Mouse (Mus musculus) MEL (cell line): ENCODE measurements around the gene Slc25a20. TPM values are rescaled to one million over a fixed set of nuclear protein-coding genes. Genes with fewer than 3 reads are reported as not detected.

ENCODE experiments used
- DNase-seq: peaks from one replicate; pipeline ENCODE4 v3.0.0; 2011; ENCODE audit warnings: low read depth, low spot score
- H3K27ac ChIP-seq: 2 replicates; pipeline ENCODE4 v1.5.1; 2012; ENCODE audit warnings: low read depth, mild to moderate bottlenecking, control low read depth, low read length, moderate library complexity; ENCODE audit not compliant: control insufficient read depth
- H3K27me3 ChIP-seq, 2 experiments: fragments of 150-350 bp in 1 of 2; sonication (generic) in 1 of 2; 2 replicates each; pipeline ENCODE4 v1.6.1; 2012; ENCODE audit warnings: low read length in 2 of 2, mild to moderate bottlenecking in 2 of 2, improper control_type of control experiment in 1 of 2, moderate library complexity in 1 of 2; ENCODE audit not compliant: insufficient read depth in 2 of 2, control insufficient read depth in 1 of 2
- H3K36me3 ChIP-seq, 2 experiments: 2 replicates each; pipeline ENCODE4 v1.6.1; 2012 to 2014; ENCODE audit warnings: low read length in 2 of 2, improper control_type of control experiment in 1 of 2, inconsistent platforms in 1 of 2, mild to moderate bottlenecking in 1 of 2; ENCODE audit not compliant: insufficient read depth in 2 of 2, control insufficient read depth in 1 of 2
- H3K4me1 ChIP-seq, 2 experiments: fragments of 150-350 bp in 1 of 2; sonication (generic) in 1 of 2; 2 replicates each; pipeline ENCODE4 v1.6.1; 2012; ENCODE audit warnings: low read length in 2 of 2, improper control_type of control experiment in 1 of 2, mild to moderate bottlenecking in 1 of 2; ENCODE audit not compliant: insufficient read depth in 2 of 2, control insufficient read depth in 1 of 2
- H3K4me3 ChIP-seq, 2 experiments: fragments of 150-350 bp in 1 of 2; sonication (generic) in 1 of 2; 2 replicates each; pipeline ENCODE4 v1.5.1; 2012; ENCODE audit warnings: low read depth in 2 of 2, low read length in 2 of 2, mild to moderate bottlenecking in 2 of 2, moderate library complexity in 2 of 2, control low read depth in 1 of 2, improper control_type of control experiment in 1 of 2; ENCODE audit not compliant: control insufficient read depth in 1 of 2, insufficient read depth in 1 of 2
- H3K79me2 ChIP-seq: 2 replicates; pipeline ENCODE4 v1.6.1; 2012; ENCODE audit warnings: mild to moderate bottlenecking, low read length, moderate library complexity; ENCODE audit not compliant: control insufficient read depth, poor library complexity, insufficient read depth
- H3K9ac ChIP-seq: 2 replicates; pipeline ENCODE4 v1.6.1; 2012; ENCODE audit warnings: low read depth, mild to moderate bottlenecking, control low read depth, low read length, moderate library complexity; ENCODE audit not compliant: control insufficient read depth, poor library complexity, severe bottlenecking
- H3K9me3 ChIP-seq: fragments of 150-350 bp; sonication (generic); replicated peaks from 2 replicates; pipeline ENCODE4 v1.6.1; 2012; ENCODE audit warnings: mild to moderate bottlenecking, low read length, improper control_type of control experiment, moderate library complexity; ENCODE audit not compliant: insufficient read depth
- BHLHE40 ChIP-seq: IDR thresholded peaks from 2 replicates; pipeline ENCODE4 v1.6.1; 2012; ENCODE audit warnings: low read depth, mild to moderate bottlenecking, inconsistent platforms, low read length, improper control_type of control experiment, borderline replicate concordance
- CTCF ChIP-seq, 3 experiments: IDR thresholded peaks in 2 of 3; conservative IDR thresholded peaks in 1 of 3; 2 replicates each; pipeline ENCODE4 v1.5.1; 2011 to 2012; ENCODE audit warnings: low read length in 3 of 3, low read depth in 2 of 3, mild to moderate bottlenecking in 2 of 3, improper control_type of control experiment in 1 of 3, inconsistent platforms in 1 of 3, mixed read lengths in 1 of 3, moderate library complexity in 1 of 3; ENCODE audit not compliant: control insufficient read depth in 1 of 3, insufficient read depth in 1 of 3, poor library complexity in 1 of 3, severe bottlenecking in 1 of 3
- ELF1 ChIP-seq: IDR thresholded peaks from 2 replicates; pipeline ENCODE4 v1.6.1; 2014; ENCODE audit warnings: low read depth, mild to moderate bottlenecking, inconsistent platforms, low read length, improper control_type of control experiment, moderate library complexity
- EP300 ChIP-seq, 2 experiments: IDR thresholded peaks; 2 replicates each; pipeline ENCODE4 v1.6.1; 2011; ENCODE audit warnings: improper control_type of control experiment in 2 of 2, low read length in 2 of 2, low read depth in 1 of 2, mild to moderate bottlenecking in 1 of 2
- JUND ChIP-seq: IDR thresholded peaks from 2 replicates; pipeline ENCODE4 v1.6.1; 2011; ENCODE audit warnings: low read depth, mild to moderate bottlenecking, improper control_type of control experiment, low read length
- KAT2A ChIP-seq: conservative IDR thresholded peaks from 2 replicates; pipeline ENCODE4 v1.6.1; 2012; ENCODE audit warnings: low read depth, low read length, improper control_type of control experiment, inconsistent platforms
- MAX ChIP-seq: IDR thresholded peaks from 2 replicates; pipeline ENCODE4 v1.6.1; 2011; ENCODE audit warnings: low read length, improper control_type of control experiment
- MAZ ChIP-seq: IDR thresholded peaks from 2 replicates; pipeline ENCODE4 v1.6.1; 2012; ENCODE audit warnings: low read depth, mild to moderate bottlenecking, inconsistent platforms, low read length, improper control_type of control experiment
- MXI1 ChIP-seq: IDR thresholded peaks from 2 replicates; pipeline ENCODE4 v1.6.1; 2011; ENCODE audit warnings: mild to moderate bottlenecking, low read depth, low read length, improper control_type of control experiment
- MYB ChIP-seq: IDR thresholded peaks from 2 replicates; pipeline ENCODE4 v1.6.1; 2011; ENCODE audit warnings: mild to moderate bottlenecking, low read depth, low read length, improper control_type of control experiment
- NELFE ChIP-seq: IDR thresholded peaks from 2 replicates; pipeline ENCODE4 v1.6.1; 2011; ENCODE audit warnings: low read depth, low read length, improper control_type of control experiment
- POLR2AphosphoS2 ChIP-seq: IDR thresholded peaks from 2 replicates; pipeline ENCODE4 v1.6.1; 2011; ENCODE audit warnings: low read length, improper control_type of control experiment
- RCOR1 ChIP-seq: IDR thresholded peaks from 2 replicates; pipeline ENCODE4 v1.6.1; 2012; ENCODE audit warnings: low read depth, mild to moderate bottlenecking, inconsistent platforms, low read length, improper control_type of control experiment
- SIN3A ChIP-seq: IDR thresholded peaks from 2 replicates; pipeline ENCODE4 v1.6.1; 2012; ENCODE audit warnings: low read length, improper control_type of control experiment, inconsistent platforms
- TBP ChIP-seq: IDR thresholded peaks from 2 replicates; pipeline ENCODE4 v1.8.0; 2011; ENCODE audit warnings: low read depth, low read length, improper control_type of control experiment
- UBTF ChIP-seq: IDR thresholded peaks from 2 replicates; pipeline ENCODE4 v1.6.1; 2012; ENCODE audit warnings: low read depth, mild to moderate bottlenecking, inconsistent platforms, low read length, improper control_type of control experiment, moderate library complexity, borderline replicate concordance; ENCODE audit not compliant: insufficient read depth
- USF2 ChIP-seq, 2 experiments: IDR thresholded peaks; 2 replicates each; pipeline ENCODE4 v1.6.1; 2011 to 2012; ENCODE audit warnings: improper control_type of control experiment in 2 of 2, low read length in 2 of 2, borderline replicate concordance in 1 of 2, inconsistent platforms in 1 of 2, low read depth in 1 of 2, mild to moderate bottlenecking in 1 of 2; ENCODE audit not compliant: insufficient read depth in 1 of 2
- ZC3H11A ChIP-seq: IDR thresholded peaks from 2 replicates; pipeline ENCODE4 v1.6.1; 2012; ENCODE audit warnings: low read depth, mild to moderate bottlenecking, inconsistent platforms, low read length, improper control_type of control experiment
- ZKSCAN1 ChIP-seq: IDR thresholded peaks from 2 replicates; pipeline ENCODE4 v1.6.1; 2012; ENCODE audit warnings: low read depth, mild to moderate bottlenecking, inconsistent platforms, low read length, improper control_type of control experiment, moderate library complexity
- ZNF384 ChIP-seq: IDR thresholded peaks from 2 replicates; pipeline ENCODE4 v1.6.1; 2012; ENCODE audit warnings: low read depth, mild to moderate bottlenecking, inconsistent platforms, low read length, improper control_type of control experiment
- polyA plus RNA-seq, 2 experiments: library from polyadenylated mRNA; stranded (reverse) in 1 of 2; unstranded in 1 of 2; fragments of >175 nt in 1 of 2; fragments of >200 nt in 1 of 2; gene quantifications; 2 replicates each; pipeline versions ENCODE4 v1.2.1 to v1.2.4; 2012; ENCODE audit warnings: low replicate concordance in 2 of 2, low read depth in 1 of 2; ENCODE audit not compliant: insufficient read length in 2 of 2, insufficient read depth in 1 of 2, missing spikeins in 1 of 2
- total RNA-seq: library from RNA; depleted of rRNA; stranded (reverse); fragments of 300-350 nt; gene quantifications from 2 replicates; pipeline ENCODE4 v1.2.3, GENCODE M21; 2012

Slc25a20 gene
- total and polyA plus RNA-seq, 3 experiments = 19.3 to 24.1 TPM; not detected in 1

DNA sequence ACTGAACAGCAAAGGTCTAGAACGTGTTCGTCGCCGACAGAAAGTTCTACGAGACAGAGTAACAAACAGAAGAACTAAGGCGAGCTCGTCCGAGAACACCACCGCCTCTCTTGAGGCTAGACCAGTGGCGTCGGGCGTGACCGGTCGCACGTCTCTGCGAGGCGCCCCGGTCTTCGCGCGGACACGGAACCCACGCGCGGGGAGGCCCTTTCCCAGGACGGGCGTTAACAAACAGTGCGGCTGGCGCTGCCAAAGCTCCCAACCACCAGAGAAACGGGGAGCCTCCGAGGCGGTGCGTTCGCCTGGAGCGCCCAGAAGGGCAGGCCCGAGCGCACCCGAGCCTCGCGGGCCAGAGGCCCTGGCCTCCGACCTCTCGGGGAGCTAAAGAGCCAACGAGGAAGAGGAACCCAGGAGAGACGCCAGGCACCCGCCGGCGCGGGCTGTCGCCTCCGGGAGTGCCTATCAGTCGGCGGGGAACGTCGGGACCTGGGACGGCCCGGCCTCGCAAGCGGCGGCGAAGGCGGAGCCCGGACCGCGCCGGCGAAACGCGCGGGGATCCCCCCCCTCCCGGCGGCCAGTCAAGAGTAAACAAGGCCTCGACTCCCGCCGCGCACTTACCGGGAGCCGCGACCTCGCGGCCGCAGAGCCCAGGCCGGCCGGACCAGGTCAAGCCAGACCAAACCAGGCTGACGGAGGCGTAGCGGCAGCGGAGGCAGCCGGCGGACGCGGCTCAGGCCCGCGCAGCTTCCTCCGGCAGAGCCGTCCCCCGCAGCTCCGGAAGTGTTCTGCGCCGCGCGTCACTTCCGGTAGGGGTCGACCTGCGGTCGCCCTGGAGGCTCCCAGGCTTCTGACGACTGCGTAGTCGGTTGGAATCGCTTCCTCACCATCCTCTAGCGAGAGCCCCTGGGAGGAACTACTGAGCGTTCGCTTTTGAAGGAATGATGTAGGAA lies 13.0 kb upstream of the Slc25a20 start, which contains the start of gene Arih2 (continued):
- no peak for TF ChIP-seq BHLHE40
- TF ChIP-seq ELF1 = peak; percentile 64
- TF ChIP-seq KAT2A = peak; percentile 70; the same call in 1 of the 2 replicates
- TF ChIP-seq TBP = peak; percentile 84
- no peak for TF ChIP-seq ZKSCAN1
- no peak for TF ChIP-seq JUND
- no peak for TF ChIP-seq CTCF (IDR thresholded peaks at IDR 0.05 in 2 of 3, conservative IDR thresholded peaks at IDR 0.05 in 1 of 3; ENCODE audit: control insufficient read depth in 1 of 3, insufficient read depth in 1 of 3, low read depth in 2 of 3, low read length in 3 of 3, poor library complexity in 1 of 3, severe bottlenecking in 1 of 3)
- TF ChIP-seq MYB = no peak
- TF ChIP-seq EP300 (IDR thresholded peaks at IDR 0.05; ENCODE audit: low read depth in 1 of 2, low read length in 2 of 2) = peak in 1 of 2 experiments; percentile 16; a peak in 1 of 4 replicates
- peak; percentile 84 for TF ChIP-seq MAZ
- TF ChIP-seq USF2 (IDR thresholded peaks at IDR 0.05; ENCODE audit: borderline replicate concordance in 1 of 2, insufficient read depth in 1 of 2, low read depth in 1 of 2, low read length in 2 of 2) = no peak

DNA sequence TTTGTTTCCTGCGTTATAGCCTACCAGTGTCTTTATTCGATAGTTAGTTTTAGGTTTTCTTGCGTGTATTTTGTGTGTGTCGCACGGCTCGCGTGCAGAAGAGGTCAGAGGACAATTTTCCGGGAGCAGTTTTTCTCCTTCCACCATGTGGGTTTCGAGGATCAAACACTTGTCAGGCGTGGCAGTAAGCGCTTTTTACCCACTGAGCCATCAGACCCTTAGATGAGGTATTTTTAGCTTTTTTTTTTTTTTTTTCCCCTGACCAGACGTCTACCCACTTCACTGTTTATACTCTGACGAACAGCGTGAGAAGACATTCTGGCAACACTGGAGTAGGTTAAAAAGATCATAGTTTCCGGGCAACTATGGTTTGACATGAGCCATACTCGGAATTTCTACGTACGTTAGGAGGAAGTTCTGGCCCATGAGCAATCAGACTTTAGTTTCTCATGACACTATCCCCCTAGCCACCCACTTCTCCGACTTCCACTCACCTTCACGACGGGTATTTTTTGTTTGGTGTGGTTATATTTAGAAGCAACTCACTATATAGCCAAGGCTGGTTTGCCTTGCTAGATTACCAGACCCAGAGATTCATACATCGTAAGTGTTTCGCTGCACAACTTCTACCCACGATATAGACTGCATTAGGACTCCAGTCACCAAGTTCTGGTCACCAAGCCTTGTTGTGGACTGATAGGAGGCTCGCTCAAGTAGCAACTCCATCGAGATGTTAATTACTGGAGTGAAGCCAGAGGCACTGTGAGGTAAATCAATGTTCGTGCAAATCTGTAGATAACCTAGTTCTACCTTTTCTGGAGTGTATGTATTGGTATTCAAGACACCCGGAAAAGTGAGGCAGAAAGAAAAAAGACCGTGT lies 12.1 kb upstream of the Slc25a20 start:
- H3K4me1 ChIP-seq = peaks cover 2 to 6% of the 10 kb centered on the region in 2 experiments; a peak in 2 of 4 replicates
- H3K9ac ChIP-seq = peak overlapping the region; percentile 94
- peaks cover 3 to 17% of the 10 kb centered on the region in 2 experiments; a peak in 3 of 4 replicates for H3K36me3 ChIP-seq
- H3K4me3 ChIP-seq = peak overlapping the region; percentile 79 to 89
- no peaks in the 10 kb centered on the region for H3K9me3 ChIP-seq
- H3K27ac ChIP-seq = peak overlapping the region; percentile 97
- DNase-seq = peak; percentile 75
- TF ChIP-seq NELFE (no peak; the same call in 1 of the 2 replicates), ZC3H11A (no peak), ELF1 (no peak), POLR2AphosphoS2 (no peak), MXI1 (peak; percentile 77), RCOR1 (peak; percentile 51; the same call in 1 of the 2 replicates), SIN3A (peak; percentile 41), UBTF (no peak), ZNF384 (0 out of 2 replicates have a peak, but pooled peaks have one; percentile 36), MAX (no peak; the same call in 1 of the 2 replicates), BHLHE40 (0 out of 2 replicates have a peak, but pooled peaks have one; percentile 8)
- no peaks in the 10 kb centered on the region for H3K27me3 ChIP-seq
- H3K79me2 ChIP-seq = peaks cover 36% of the 10 kb centered on the region
